Comparison of ENCODE assay signal across 16 mouse cellular contexts in the genomic region with DNA sequence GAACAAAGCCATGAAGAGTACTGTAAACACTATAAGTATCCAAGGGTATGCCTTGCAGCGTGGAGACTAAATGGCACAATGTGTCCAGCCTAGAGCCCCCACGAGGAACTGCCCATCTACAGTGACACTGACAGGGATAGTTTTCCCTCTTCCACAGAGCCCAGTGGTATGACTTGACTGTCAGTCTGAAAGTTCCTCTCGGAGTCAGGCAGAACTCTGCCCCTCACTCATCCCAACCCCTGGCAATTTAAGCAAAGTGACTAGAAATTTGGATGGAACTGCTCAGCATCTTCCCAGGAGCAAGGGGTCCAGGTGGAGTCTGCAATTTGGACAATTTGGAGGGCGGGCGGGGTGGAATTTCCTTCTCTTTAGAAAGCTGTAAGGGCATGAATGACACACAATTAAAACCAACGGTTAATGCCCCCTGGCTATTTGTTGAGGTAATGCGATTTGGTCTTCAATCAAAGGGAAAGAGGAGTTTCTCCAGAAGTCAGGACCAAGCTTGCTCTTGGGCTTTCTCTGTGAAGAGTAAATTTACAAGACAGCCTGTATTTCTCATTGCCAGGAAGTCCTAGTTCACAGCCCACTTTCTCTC. TPM values are rescaled to one million over a fixed set of nuclear protein-coding genes. Genes with fewer than 3 reads are reported as not detected.
A peak's percentile ranks its signal among the peaks of the same experiment; 100 is the strongest.
DNase-seq lines count a peak whose midpoint lies in the region; ATAC-seq and TF ChIP-seq lines count a peak whose summit lies in the region.
"Had no signal": no experiment of that assay in that cellular context is flagged by ENCODE, and none has a peak within 500 bp of the region (broad histone marks: within the 10 kb centered on the region; RNA-seq: fewer than 3 reads in every experiment).

No protein-coding gene starts in this region.

- H3K4me2 ChIP-seq in heart, postnatal 0 days (ENCODE audit: low read depth, low read length) = no peak overlapping the region
- H3K4me2 ChIP-seq in liver, embryonic 13.5 days = peak overlapping the region; percentile 93

- 37% methylated on average over 7 of the region's 7 CpGs for WGBS in heart, postnatal 0 days
- WGBS in liver, embryonic 13.5 days (ENCODE audit: insufficient replicate concordance) = 41% methylated on average over 7 of the region's 7 CpGs

- DNase-seq in heart, postnatal 0 days (ENCODE audit: low spot score) = no peak
- no peak for DNase-seq in heart, adult 18-20 months
- DNase-seq in 416B (ENCODE audit: low read depth) = peak; percentile 54
- DNase-seq in liver, embryonic 13.5 days = no peak
- no peak for DNase-seq in adrenal gland, postnatal 25 days
- DNase-seq: cerebellum, adult 18-20 months; gastrocnemius, postnatal 25 days; kidney, adult 11 months; lung, postnatal 4 days had no signal

- no peak overlapping the region for H3K9ac ChIP-seq in heart, postnatal 0 days (replicated peaks; ENCODE audit: low read depth, low read length)
- H3K9ac ChIP-seq in ES-Bruce4 (ENCODE audit: low read depth, poor library complexity, severe bottlenecking) = peak overlapping the region; percentile 92
- H3K9ac ChIP-seq in liver, embryonic 13.5 days = peak overlapping the region; percentile 97

- TF ChIP-seq POLR2A in ES-Bruce4 (IDR thresholded peaks at IDR 0.05; ENCODE audit: insufficient read depth, low read length) = no peak

- H3K9me3 ChIP-seq in heart, postnatal 0 days (replicated peaks; ENCODE audit: control insufficient read depth, low read length) = no peaks in the 10 kb centered on the region
- H3K9me3 ChIP-seq in ES-Bruce4 (replicated peaks; ENCODE audit: control insufficient read depth, insufficient read depth, low read length, poor library complexity, severe bottlenecking) = no peaks in the 10 kb centered on the region
- H3K9me3 ChIP-seq in liver, embryonic 13.5 days (replicated peaks) = no peaks in the 10 kb centered on the region
- H3K9me3 ChIP-seq: hindbrain, embryonic 10.5 days had no signal

- H3K27me3 ChIP-seq in heart, postnatal 0 days (ENCODE audit: control insufficient read depth, insufficient read depth, low read length) = 0 out of 2 replicates have a peak, but pooled peaks cover 5% of the 10 kb centered on the region
- H3K27me3 ChIP-seq in ES-Bruce4 (ENCODE audit: control insufficient read depth, insufficient read depth, low read length, poor library complexity, severe bottlenecking) = no peaks in the 10 kb centered on the region
- H3K27me3 ChIP-seq in liver, embryonic 13.5 days = peaks cover 11% of the 10 kb centered on the region

- TF ChIP-seq EP300 in heart, postnatal 0 days (IDR thresholded peaks at IDR 0.05; ENCODE audit: low read depth) = no peak
- TF ChIP-seq EP300 in ES-Bruce4 (IDR thresholded peaks at IDR 0.05; ENCODE audit: insufficient read depth, low read depth, low read length) = no peak

- H3K36me3 ChIP-seq in heart, postnatal 0 days (replicated peaks; ENCODE audit: control insufficient read depth, insufficient read depth, low read length) = no peaks in the 10 kb centered on the region
- peaks cover 5% of the 10 kb centered on the region; the same call in 1 of the 2 replicates for H3K36me3 ChIP-seq in ES-Bruce4 (ENCODE audit: control insufficient read depth, insufficient read depth, low read length, poor library complexity, severe bottlenecking)
- peaks cover 3% of the 10 kb centered on the region; the same call in 1 of the 2 replicates for H3K36me3 ChIP-seq in liver, embryonic 13.5 days
- H3K36me3 ChIP-seq: hindbrain, embryonic 10.5 days had no signal

- H3K27ac ChIP-seq in heart, postnatal 0 days (ENCODE audit: low read depth) = no peak overlapping the region
- peak overlapping the region; percentile 89 for H3K27ac ChIP-seq in ES-Bruce4 (ENCODE audit: insufficient read depth, low read length)
- H3K27ac ChIP-seq in liver, embryonic 13.5 days = peak overlapping the region; percentile 99
- H3K27ac ChIP-seq: hindbrain, embryonic 10.5 days had no signal

- peaks cover 12% of the 10 kb centered on the region; the same call in 1 of the 2 replicates for H3K4me1 ChIP-seq in heart, postnatal 0 days (ENCODE audit: control insufficient read depth, insufficient read depth)
- H3K4me1 ChIP-seq in ES-Bruce4 (ENCODE audit: control insufficient read depth, insufficient read depth, low read length) = peaks cover 1% of the 10 kb centered on the region
- H3K4me1 ChIP-seq in liver, embryonic 13.5 days (replicated peaks) = peaks cover 64% of the 10 kb centered on the region

- no peak overlapping the region for H3K4me3 ChIP-seq in heart, postnatal 0 days (ENCODE audit: low read depth, low read length)
- peak overlapping the region; percentile 89; the same call in 1 of the 2 replicates for H3K4me3 ChIP-seq in ES-Bruce4 (ENCODE audit: low read depth, low read length)
- H3K4me3 ChIP-seq in liver, embryonic 13.5 days (replicated peaks) = peak overlapping the region; percentile 88
- H3K4me3 ChIP-seq: hindbrain, embryonic 10.5 days had no signal

- ATAC-seq in heart, postnatal 0 days (ENCODE audit: insufficient read depth, low read depth) = no peak
- no peak for ATAC-seq in liver, embryonic 13.5 days (ENCODE audit: low read depth)
- ATAC-seq in erythroid progenitor cell, adult 5-6 weeks (replicated peaks; ENCODE audit: low FRiP score, poor library complexity, severe bottlenecking) = no peak
- no peak for ATAC-seq in CD4-positive, CD25-positive, alpha-beta regulatory T cell, adult 4 months

- TF ChIP-seq CTCF in heart, postnatal 0 days (IDR thresholded peaks at IDR 0.05; ENCODE audit: low read depth) = peak; percentile 30
- no peak for TF ChIP-seq CTCF in ES-Bruce4 (IDR thresholded peaks at IDR 0.05; ENCODE audit: low read depth, low read length)

RNA-seq across cellular contexts. Expression of gene Mt2, which starts 2.3 kb away (rescaled TPM):
- total RNA-seq in heart, postnatal 0 days (2014; rRNA removed; ENCODE audit: low replicate concordance) = 87.5 and 117 TPM in 2 replicates
- 65.7 and 83.0 TPM in 2 replicates for polyA plus RNA-seq in heart, postnatal 0 days (2015; fragmentation: Nextera tagmentation; extraction: Ambion mirVana)
- total RNA-seq in heart, adult 18-20 months (2021) = 10 to 100 TPM; 24.4 to 89.7 TPM
- polyA plus RNA-seq in ES-Bruce4 (2011; ENCODE audit: insufficient read depth, insufficient read length, low read depth, missing spikeins) = 1,296 and 1,384 TPM in 2 replicates
- polyA plus RNA-seq in liver, embryonic 13.5 days (2015; fragmentation: Nextera tagmentation; extraction: Ambion mirVana) = 1,104 and 1,162 TPM in 2 replicates
- 81.5 and 159 TPM in 2 replicates for total RNA-seq in adrenal gland, postnatal 25 days (2021)
- 24.5 and 44.4 TPM in 2 replicates for total RNA-seq in erythroid progenitor cell, adult 5-6 weeks (2015; ENCODE audit: low replicate concordance)
- 11.6 TPM in 1 of 2 replicates, not detected in the other for total RNA-seq in erythroid progenitor cell, adult 5-6 weeks (2017; ENCODE audit: low replicate concordance)
- not detected for polyA plus RNA-seq in CD4-positive, CD25-positive, alpha-beta regulatory T cell, adult 4 months (2017; shearing (Covaris generic))

RNA-seq across cellular contexts. Expression of gene Mt1, which starts 4.2 kb away (rescaled TPM):
- total RNA-seq in heart, postnatal 0 days (2014; rRNA removed; ENCODE audit: low replicate concordance) = 1,123 and 1,581 TPM in 2 replicates
- polyA plus RNA-seq in heart, postnatal 0 days (2015; fragmentation: Nextera tagmentation; extraction: Ambion mirVana) = 783 and 795 TPM in 2 replicates
- total RNA-seq in heart, adult 18-20 months (2021) = 100 to 1,000 TPM; 240 to 413 TPM
- 867 and 876 TPM in 2 replicates for polyA plus RNA-seq in ES-Bruce4 (2011; ENCODE audit: insufficient read depth, insufficient read length, low read depth, missing spikeins)
- polyA plus RNA-seq in liver, embryonic 13.5 days (2015; fragmentation: Nextera tagmentation; extraction: Ambion mirVana) = 3,562 and 4,215 TPM in 2 replicates
- 182 and 239 TPM in 2 replicates for total RNA-seq in adrenal gland, postnatal 25 days (2021)
- 62.5 and 80.4 TPM in 2 replicates for total RNA-seq in erythroid progenitor cell, adult 5-6 weeks (2015; ENCODE audit: low replicate concordance)
- 18.0 and 24.4 TPM in 2 replicates for total RNA-seq in erythroid progenitor cell, adult 5-6 weeks (2017; ENCODE audit: low replicate concordance)
- 1 to 10 TPM; 3.5 to 4.2 TPM for polyA plus RNA-seq in CD4-positive, CD25-positive, alpha-beta regulatory T cell, adult 4 months (2017; shearing (Covaris generic))

RNA-seq across cellular contexts. Expression of gene Mt3, which starts 22.3 kb away (rescaled TPM):
- 145 and 217 TPM in 2 replicates for total RNA-seq in heart, postnatal 0 days (2014; rRNA removed; ENCODE audit: low replicate concordance)
- polyA plus RNA-seq in heart, postnatal 0 days (2015; fragmentation: Nextera tagmentation; extraction: Ambion mirVana) = 67.4 and 72.3 TPM in 2 replicates
- 1 to 10 TPM; 2.2 to 2.4 TPM for total RNA-seq in heart, adult 18-20 months (2021)
- 3.9 and 5.4 TPM in 2 replicates for polyA plus RNA-seq in ES-Bruce4 (2011; ENCODE audit: insufficient read depth, insufficient read length, low read depth, missing spikeins)
- polyA plus RNA-seq in liver, embryonic 13.5 days (2015; fragmentation: Nextera tagmentation; extraction: Ambion mirVana) = 0.45 and 0.47 TPM in 2 replicates
- 6.4 and 8.0 TPM in 2 replicates for total RNA-seq in adrenal gland, postnatal 25 days (2021)
- not detected in 2 replicates for total RNA-seq in erythroid progenitor cell, adult 5-6 weeks (2015; ENCODE audit: low replicate concordance)
- total RNA-seq in erythroid progenitor cell, adult 5-6 weeks (2017; ENCODE audit: low replicate concordance) = not detected in 2 replicates
- polyA plus RNA-seq in CD4-positive, CD25-positive, alpha-beta regulatory T cell, adult 4 months (2017; shearing (Covaris generic)) = not detected

RNA-seq across cellular contexts. Expression of gene Mt4, which starts 37.7 kb away (rescaled TPM):
- total RNA-seq in heart, postnatal 0 days (2014; rRNA removed; ENCODE audit: low replicate concordance) = not detected in 2 replicates
- not detected in 2 replicates for polyA plus RNA-seq in heart, postnatal 0 days (2015; fragmentation: Nextera tagmentation; extraction: Ambion mirVana)
- not detected for total RNA-seq in heart, adult 18-20 months (2021)
- 3.0 TPM in 1 of 2 replicates, not detected in the other for polyA plus RNA-seq in ES-Bruce4 (2011; ENCODE audit: insufficient read depth, insufficient read length, low read depth, missing spikeins)
- polyA plus RNA-seq in liver, embryonic 13.5 days (2015; fragmentation: Nextera tagmentation; extraction: Ambion mirVana) = 0.78 and 0.98 TPM in 2 replicates
- total RNA-seq in adrenal gland, postnatal 25 days (2021) = not detected in 2 replicates
- total RNA-seq in erythroid progenitor cell, adult 5-6 weeks (2015; ENCODE audit: low replicate concordance) = not detected in 2 replicates
- total RNA-seq in erythroid progenitor cell, adult 5-6 weeks (2017; ENCODE audit: low replicate concordance) = not detected in 2 replicates
- not detected for polyA plus RNA-seq in CD4-positive, CD25-positive, alpha-beta regulatory T cell, adult 4 months (2017; shearing (Covaris generic))
- total RNA-seq: gastrocnemius, postnatal 25 days had no signal
- polyA plus RNA-seq: forebrain, embryonic 11.5 days; hindbrain, embryonic 10.5 days; limb, embryonic 11.5 days; small intestine, adult 2 months had no signal

RNA-seq across cellular contexts. Expression of gene Nup93, which starts 39.6 kb away (rescaled TPM):
- total RNA-seq in heart, postnatal 0 days (2014; rRNA removed; ENCODE audit: low replicate concordance) = 21.9 and 71.8 TPM in 2 replicates
- 29.8 and 31.4 TPM in 2 replicates for polyA plus RNA-seq in heart, postnatal 0 days (2015; fragmentation: Nextera tagmentation; extraction: Ambion mirVana)
- 10 to 100 TPM; 15.6 to 16.2 TPM for total RNA-seq in heart, adult 18-20 months (2021)
- 104 and 106 TPM in 2 replicates for polyA plus RNA-seq in ES-Bruce4 (2011; ENCODE audit: insufficient read depth, insufficient read length, low read depth, missing spikeins)
- 58.7 and 65.6 TPM in 2 replicates for polyA plus RNA-seq in liver, embryonic 13.5 days (2015; fragmentation: Nextera tagmentation; extraction: Ambion mirVana)
- 16.1 and 21.9 TPM in 2 replicates for total RNA-seq in adrenal gland, postnatal 25 days (2021)
- total RNA-seq in erythroid progenitor cell, adult 5-6 weeks (2015; ENCODE audit: low replicate concordance) = 21.8 and 22.7 TPM in 2 replicates
- total RNA-seq in erythroid progenitor cell, adult 5-6 weeks (2017; ENCODE audit: low replicate concordance) = 10.3 and 20.4 TPM in 2 replicates
- polyA plus RNA-seq in CD4-positive, CD25-positive, alpha-beta regulatory T cell, adult 4 months (2017; shearing (Covaris generic)) = 10 to 100 TPM; 26.4 to 51.6 TPM

Comparison
In these comparisons a context has a peak if more than half of its experiments do, and no peak if none do; other contexts are left out.
1. RNA of gene Mt3, which starts 22.3 kb away (total RNA-seq): 145 to 217 TPM in heart, postnatal 0 days; 6.4 to 8.0 TPM in adrenal gland, postnatal 25 days, 2.2 to 2.4 TPM in heart, adult 18-20 months and not detected in erythroid progenitor cell, adult 5-6 weeks; every median in the first group is over 10 times any median in the second.